Mouse (Mus musculus): ENCODE data around the gene Ddit4. TPM values are rescaled to one million over a fixed set of nuclear protein-coding genes. Genes with fewer than 3 reads are reported as not detected.

The Ddit4 gene
- polyA plus RNA-seq, 1 experiment: 38.3 TPM

- peaks cover 2% of the 10 kb centered on the region; the same call in 1 of the 2 replicates for H3K4me1 ChIP-seq (ENCODE audit: control insufficient read depth, insufficient read depth, low read length)
- H3K27ac ChIP-seq (ENCODE audit: insufficient read depth, low read length): no peak overlapping the region
- H3K4me3 ChIP-seq (ENCODE audit: insufficient read depth, low read length): no peak overlapping the region
- TF ChIP-seq CTCF (IDR thresholded peaks at IDR 0.05; ENCODE audit: extremely low read depth, insufficient read depth, low read length) (no peak), POLR2A (IDR thresholded peaks at IDR 0.05; ENCODE audit: extremely low read depth, insufficient read depth, low read length) (no peak)
These were observed 36.3 kb downstream of the Ddit4 start for GRCm38 (mm10) chr10:59915196-59915962.

- H3K4me1 ChIP-seq (ENCODE audit: control insufficient read depth, insufficient read depth, low read length): peaks cover 4% of the 10 kb centered on the region
- no peak for TF ChIP-seq CTCF (IDR thresholded peaks at IDR 0.05; ENCODE audit: extremely low read depth, insufficient read depth, low read length)
- no peak for TF ChIP-seq POLR2A (IDR thresholded peaks at IDR 0.05; ENCODE audit: extremely low read depth, insufficient read depth, low read length)
- H3K27ac ChIP-seq (ENCODE audit: insufficient read depth, low read length): no peak overlapping the region
- H3K4me3 ChIP-seq (ENCODE audit: insufficient read depth, low read length): no peak overlapping the region
These were observed 40.0 kb downstream of the Ddit4 start for GRCm38 (mm10) chr10:59911561-59912198.

GRCm38 (mm10) chr10:59911091-59911490 is 40.5 kb downstream of the Ddit4 start:
- Histone ChIP-seq H3K4me3 (ENCODE audit: insufficient read depth, low read length) (no peak overlapping the region), H3K27ac (ENCODE audit: insufficient read depth, low read length) (no peak overlapping the region), H3K4me1 (ENCODE audit: control insufficient read depth, insufficient read depth, low read length) (peaks cover 4% of the 10 kb centered on the region)
- TF ChIP-seq POLR2A (IDR thresholded peaks at IDR 0.05; ENCODE audit: extremely low read depth, insufficient read depth, low read length) (no peak), CTCF (IDR thresholded peaks at IDR 0.05; ENCODE audit: extremely low read depth, insufficient read depth, low read length) (no peak)

- TF ChIP-seq POLR2A (IDR thresholded peaks at IDR 0.05; ENCODE audit: extremely low read depth, insufficient read depth, low read length): no peak
- no peak for TF ChIP-seq CTCF (IDR thresholded peaks at IDR 0.05; ENCODE audit: extremely low read depth, insufficient read depth, low read length)
- no peak overlapping the region for H3K27ac ChIP-seq (ENCODE audit: insufficient read depth, low read length)
- no peak overlapping the region for H3K4me3 ChIP-seq (ENCODE audit: insufficient read depth, low read length)
- peaks cover 4% of the 10 kb centered on the region for H3K4me1 ChIP-seq (ENCODE audit: control insufficient read depth, insufficient read depth, low read length)
These were observed 42.2 kb downstream of the Ddit4 start for GRCm38 (mm10) chr10:59909357-59909847.

GRCm38 (mm10) chr10:59908776-59909315 is 42.8 kb downstream of the Ddit4 start:
- Histone ChIP-seq H3K27ac (ENCODE audit: insufficient read depth, low read length) (no peak overlapping the region), H3K4me3 (ENCODE audit: insufficient read depth, low read length) (no peak overlapping the region), H3K4me1 (ENCODE audit: control insufficient read depth, insufficient read depth, low read length) (peaks cover 4% of the 10 kb centered on the region)
- TF ChIP-seq CTCF (IDR thresholded peaks at IDR 0.05; ENCODE audit: extremely low read depth, insufficient read depth, low read length) (no peak), POLR2A (IDR thresholded peaks at IDR 0.05; ENCODE audit: extremely low read depth, insufficient read depth, low read length) (no peak)

DNA sequence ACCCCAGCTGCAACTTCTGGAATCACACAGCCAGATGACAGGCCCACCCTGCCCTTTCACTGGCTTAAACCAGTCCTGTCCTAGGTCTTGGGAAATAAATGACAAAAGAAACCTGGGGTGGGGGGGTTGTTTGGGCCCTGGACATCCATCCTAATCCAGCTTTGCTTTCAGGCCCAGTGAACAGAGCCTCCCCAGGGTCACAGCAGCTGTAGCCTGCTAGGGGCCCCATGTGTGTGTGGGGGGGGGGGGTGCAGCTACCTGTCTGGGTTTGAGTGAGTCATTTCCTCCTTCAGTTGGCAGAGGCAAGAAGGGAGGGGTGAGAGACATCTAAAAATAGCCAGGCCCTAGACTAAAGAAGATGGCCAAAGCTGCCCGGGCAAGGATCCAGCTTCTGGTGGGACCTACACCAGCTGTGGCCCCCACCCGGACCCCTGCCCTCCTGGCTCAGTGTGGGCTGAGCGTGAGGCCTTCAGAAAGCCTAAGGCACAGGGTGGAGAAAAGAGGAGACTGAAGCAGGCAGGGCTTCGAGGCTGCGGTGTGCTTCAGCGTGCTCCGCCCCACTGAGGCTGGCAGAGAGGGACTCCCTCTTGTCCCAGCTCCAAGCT is 43.8 kb downstream of the Ddit4 start:
- Histone ChIP-seq H3K4me1 (ENCODE audit: control insufficient read depth, insufficient read depth, low read length) (peaks cover 5% of the 10 kb centered on the region), H3K27ac (ENCODE audit: insufficient read depth, low read length) (no peak overlapping the region), H3K4me3 (ENCODE audit: insufficient read depth, low read length) (no peak overlapping the region)
- TF ChIP-seq CTCF (IDR thresholded peaks at IDR 0.05; ENCODE audit: extremely low read depth, insufficient read depth, low read length) (no peak), POLR2A (IDR thresholded peaks at IDR 0.05; ENCODE audit: extremely low read depth, insufficient read depth, low read length) (no peak)

DNA sequence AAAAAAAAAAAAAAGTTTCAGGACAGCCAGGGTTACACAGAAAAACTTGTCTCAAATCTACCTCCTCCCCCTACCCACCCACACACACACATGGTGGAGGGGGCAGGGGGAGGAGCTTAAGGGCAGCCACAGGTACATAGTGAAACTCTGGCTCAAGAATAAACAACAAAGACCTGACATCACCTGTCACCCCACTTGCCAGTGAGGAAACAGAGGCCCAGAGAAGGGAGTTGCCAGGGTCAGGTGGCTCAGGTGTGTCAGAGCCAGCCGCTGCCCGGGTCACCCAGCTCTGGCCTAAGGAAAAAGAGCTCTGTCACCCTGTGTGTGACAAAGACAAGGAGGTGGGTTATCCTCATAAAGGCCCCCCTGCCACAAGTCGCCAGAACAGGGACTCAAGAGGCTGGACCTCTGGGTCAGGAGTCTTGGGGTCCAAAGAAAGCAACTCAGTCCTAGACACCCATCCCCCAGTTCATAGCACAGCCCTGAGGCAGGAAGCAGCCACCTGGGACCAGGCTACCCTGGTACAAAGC is 44.5 kb downstream of the Ddit4 start:
- Histone ChIP-seq H3K4me1 (ENCODE audit: control insufficient read depth, insufficient read depth, low read length) (peaks cover 6% of the 10 kb centered on the region), H3K27ac (ENCODE audit: insufficient read depth, low read length) (no peak overlapping the region), H3K4me3 (ENCODE audit: insufficient read depth, low read length) (no peak overlapping the region)
- no peak for TF ChIP-seq POLR2A (IDR thresholded peaks at IDR 0.05; ENCODE audit: extremely low read depth, insufficient read depth, low read length)

GRCm38 (mm10) chr10:59903170-59903569 is 48.5 kb downstream of the Ddit4 start:
- Histone ChIP-seq H3K4me3 (ENCODE audit: insufficient read depth, low read length) (no peak overlapping the region), H3K27ac (ENCODE audit: insufficient read depth, low read length) (no peak overlapping the region), H3K4me1 (ENCODE audit: control insufficient read depth, insufficient read depth, low read length) (peaks cover 24% of the 10 kb centered on the region)
- no peak for TF ChIP-seq POLR2A (IDR thresholded peaks at IDR 0.05; ENCODE audit: extremely low read depth, insufficient read depth, low read length)

DNA sequence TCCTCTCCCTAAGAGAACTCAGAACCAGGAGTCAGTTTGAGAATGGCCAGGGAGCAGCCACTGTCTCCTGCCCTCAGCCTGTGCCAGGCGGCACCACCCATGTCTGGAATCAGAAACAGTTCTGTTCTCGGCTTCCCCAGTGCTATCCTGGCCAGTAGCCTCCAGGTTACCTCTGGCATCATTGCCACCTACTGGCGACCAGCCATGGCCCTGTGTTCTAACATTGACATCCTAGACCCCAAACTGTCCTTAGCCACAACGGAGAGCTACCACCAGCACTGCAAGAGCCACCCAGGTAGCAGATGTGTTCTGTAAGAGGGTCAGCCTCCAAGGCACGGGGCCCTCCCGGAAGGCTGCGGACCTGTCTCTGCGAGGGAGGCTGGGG is 49.0 kb downstream of the Ddit4 start:
- no peak overlapping the region for H3K4me3 ChIP-seq (ENCODE audit: insufficient read depth, low read length)
- H3K4me1 ChIP-seq (ENCODE audit: control insufficient read depth, insufficient read depth, low read length): peaks cover 24% of the 10 kb centered on the region
- no peak overlapping the region for H3K27ac ChIP-seq (ENCODE audit: insufficient read depth, low read length)
- TF ChIP-seq CTCF (IDR thresholded peaks at IDR 0.05; ENCODE audit: extremely low read depth, insufficient read depth, low read length) (no peak), POLR2A (IDR thresholded peaks at IDR 0.05; ENCODE audit: extremely low read depth, insufficient read depth, low read length) (no peak)
